Mouse (Mus musculus) bone marrow, adult 2 months (tissue): ENCODE results near the gene Bicral. TPM values are rescaled to one million over a fixed set of nuclear protein-coding genes. Genes with fewer than 3 reads are reported as not detected.

ENCODE experiments used
- H3K27ac ChIP-seq: fragments of 200-500 bp; 2 replicates; pipeline ENCODE4 v1.5.1; 2012; ENCODE audit warnings: low read depth, mild to moderate bottlenecking, control low read depth, inconsistent platforms, low read length; ENCODE audit not compliant: control insufficient read depth, poor library complexity, insufficient read depth
- H3K4me1 ChIP-seq: fragments of 200-500 bp; 2 replicates; pipeline ENCODE4 v1.6.1; 2011; ENCODE audit warnings: low read length; ENCODE audit not compliant: control insufficient read depth, insufficient read depth
- H3K4me3 ChIP-seq: fragments of 200-500 bp; replicated peaks from 2 replicates; pipeline ENCODE3; 2011; ENCODE audit warnings: mild to moderate bottlenecking, low read depth, low read length, control low read depth; ENCODE audit not compliant: control insufficient read depth
- CTCF ChIP-seq: fragments of 200-500 bp; IDR thresholded peaks from 2 replicates; pipeline ENCODE4 v1.5.1; 2011; ENCODE audit warnings: low read length, control low read depth; ENCODE audit not compliant: control insufficient read depth, insufficient read depth
- POLR2A ChIP-seq: fragments of 200-500 bp; IDR thresholded peaks from 2 replicates; pipeline ENCODE4 v1.6.1; 2011; ENCODE audit warnings: low read depth, mild to moderate bottlenecking, control low read depth, low read length, borderline replicate concordance; ENCODE audit not compliant: control insufficient read depth
- WGBS: fragments of 180-500 bp; shearing (Covaris S2); methylation state at CpG from one replicate; pipeline ENCODE4 v1.1.7; 2018; 5-methylcytosine and 5-hydroxymethylcytosine counted together
- polyA plus RNA-seq: library from polyadenylated mRNA; stranded (reverse); fragments of >200 nt; gene quantifications from 2 replicates; pipeline ENCODE4 v1.2.4, GENCODE M21; 2011; ENCODE audit warnings: low replicate concordance; ENCODE audit not compliant: missing spikeins, insufficient read depth, insufficient read length

Bicral gene
- polyA plus RNA-seq, 1 experiment: 16.0 TPM

GRCm38 (mm10) chr17:46751056-46751793 is 107.1 kb downstream of the Bicral start:
- Histone ChIP-seq H3K4me1 (no peaks in the 10 kb centered on the region; the same call in 1 of the 2 replicates), H3K4me3 (peak overlapping the region; percentile 91), H3K27ac (peak overlapping the region; percentile 89)
- 2% methylated on average over 16 of the region's 16 CpGs for WGBS
- TF ChIP-seq CTCF (no peak), POLR2A (no peak)

DNA sequence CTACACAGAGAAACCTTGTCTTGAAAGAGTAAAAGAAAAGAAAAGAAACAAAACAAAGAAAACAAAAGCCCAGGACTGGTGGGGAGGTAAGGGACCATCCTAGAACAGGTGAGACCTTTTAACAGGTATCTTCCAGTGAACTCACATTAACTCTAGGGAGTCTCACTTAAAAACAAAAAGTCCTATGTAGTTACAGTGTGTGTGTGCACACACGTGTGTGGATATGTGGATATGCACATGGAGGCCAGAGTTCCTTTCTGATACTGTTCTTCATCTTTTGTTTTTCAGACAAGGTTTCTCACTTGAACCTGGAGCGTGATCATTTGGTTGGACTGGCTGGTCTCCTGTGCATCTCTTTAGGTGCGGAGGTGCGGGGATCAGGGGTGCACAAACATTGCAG is 107.7 kb downstream of the Bicral start:
- Histone ChIP-seq H3K27ac (peak overlapping the region; percentile 89), H3K4me1 (no peaks in the 10 kb centered on the region; the same call in 1 of the 2 replicates), H3K4me3 (peak overlapping the region; percentile 70)
- 51% methylated on average over 4 of the region's 4 CpGs for WGBS
- TF ChIP-seq CTCF: no peak
- no peak for TF ChIP-seq POLR2A

DNA sequence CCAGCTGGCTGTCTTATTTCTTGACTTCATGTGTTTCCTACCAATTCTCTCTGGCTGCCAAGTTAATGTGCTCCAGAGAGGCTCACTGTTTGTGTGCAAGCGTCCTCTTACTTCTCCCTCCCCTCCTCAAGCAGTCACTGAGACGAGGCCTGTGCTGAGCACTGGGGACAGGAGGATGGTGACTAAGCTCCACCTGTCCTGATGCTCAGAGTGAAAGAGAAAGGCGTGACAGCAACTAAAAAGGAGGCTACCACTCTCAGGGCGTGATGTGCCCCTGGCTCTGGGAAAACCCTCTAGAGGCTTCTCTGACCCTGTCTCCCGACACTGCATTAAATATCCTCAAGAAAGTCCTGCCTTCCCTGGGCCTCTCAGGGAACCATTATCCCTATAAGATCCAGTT is 109.0 kb downstream of the Bicral start:
- no peak overlapping the region for H3K27ac ChIP-seq
- no peaks in the 10 kb centered on the region; the same call in 1 of the 2 replicates for H3K4me1 ChIP-seq
- 72% methylated on average over 5 of the region's 5 CpGs for WGBS

More for the DNA sequence above, 109.0 kb downstream of the Bicral start:
- H3K4me3 ChIP-seq: no peak overlapping the region
- TF ChIP-seq CTCF (no peak), POLR2A (no peak)

Other genes starting within 250 kb of the Bicral start
- gene Ptk7, start 229.0 kb downstream of the Bicral start, polyA plus RNA-seq: 0.68 and 3.9 TPM in 2 replicates
- gene Klc4, start 212.5 kb downstream of the Bicral start, polyA plus RNA-seq: 6.6 and 11.9 TPM in 2 replicates
- 49.3 and 50.2 TPM in 2 replicates for gene Mrpl2, start 212.3 kb downstream of the Bicral start, polyA plus RNA-seq
- gene Cul7, start 208.1 kb downstream of the Bicral start, polyA plus RNA-seq: 9.1 and 12.5 TPM in 2 replicates
- gene Rrp36, start 184.1 kb downstream of the Bicral start, polyA plus RNA-seq: 10.3 and 23.3 TPM in 2 replicates
- 31.5 and 53.0 TPM in 2 replicates for gene Mea1, start 179.7 kb downstream of the Bicral start, polyA plus RNA-seq
- gene Klhdc3, start 177.6 kb downstream of the Bicral start, polyA plus RNA-seq: 37.6 and 41.7 TPM in 2 replicates
- 23.7 and 47.1 TPM in 2 replicates for gene Ppp2r5d, start 153.4 kb downstream of the Bicral start, polyA plus RNA-seq
- 22.6 and 28.8 TPM in 2 replicates for gene Pex6, start 147.0 kb downstream of the Bicral start, polyA plus RNA-seq
- gene Gnmt, start 129.3 kb downstream of the Bicral start, polyA plus RNA-seq: 2.9 and 3.0 TPM in 2 replicates
- 25.4 and 46.3 TPM in 2 replicates for gene Cnpy3, start 106.3 kb downstream of the Bicral start, polyA plus RNA-seq
- 2.0 TPM in 1 of 2 replicates, not detected in the other for gene Ptcra, start 94.8 kb downstream of the Bicral start, polyA plus RNA-seq
- 18.3 and 18.7 TPM in 2 replicates for gene 2310039H08Rik, start 85.8 kb downstream of the Bicral start, polyA plus RNA-seq
- gene Rpl7l1, start 75.8 kb downstream of the Bicral start, polyA plus RNA-seq: 26.9 and 45.0 TPM in 2 replicates
- 11.8 and 24.5 TPM in 2 replicates for gene Tbcc, start 32.2 kb upstream of the Bicral start, polyA plus RNA-seq
- not detected in 2 replicates for gene Prph2, start 52.0 kb upstream of the Bicral start, polyA plus RNA-seq
- gene Ubr2, start 152.1 kb upstream of the Bicral start, polyA plus RNA-seq: 21.7 and 49.0 TPM in 2 replicates